Mouse (Mus musculus): ENCODE results near the gene C1qtnf1. TPM values are rescaled to one million over a fixed set of nuclear protein-coding genes. Genes with fewer than 3 reads are reported as not detected.

The C1qtnf1 gene
- polyA plus RNA-seq, 1 experiment from 2014 or later: 14.7 TPM

GRCm38 (mm10) chr11:118403183-118403582 lies 24.8 kb upstream of the C1qtnf1 start:
- Histone ChIP-seq H3K4me1 (peaks cover 23% of the 10 kb centered on the region), H3K4me2 (no peak overlapping the region), H3K9me3 (no peaks in the 10 kb centered on the region), H3K36me3 (peaks cover 35% of the 10 kb centered on the region), H3K9ac (no peak overlapping the region), H3K4me3 (no peak overlapping the region), H3K27me3 (no peaks in the 10 kb centered on the region), H3K27ac (no peak overlapping the region)
- no peak for ATAC-seq (ENCODE audit: insufficient number of reproducible peaks, insufficient read depth, low FRiP score, low TSS enrichment, low read depth)
- WGBS: 91% methylated on average over 2 of the region's 2 CpGs

- 73% methylated on average over 6 of the region's 6 CpGs for whole genome bisulfite sequencing
- H3K4me3 ChIP-seq: no peak overlapping the region
Observed at GRCm38 (mm10) chr11:118403951-118404899, 23.8 kb upstream of the C1qtnf1 start.

DNA sequence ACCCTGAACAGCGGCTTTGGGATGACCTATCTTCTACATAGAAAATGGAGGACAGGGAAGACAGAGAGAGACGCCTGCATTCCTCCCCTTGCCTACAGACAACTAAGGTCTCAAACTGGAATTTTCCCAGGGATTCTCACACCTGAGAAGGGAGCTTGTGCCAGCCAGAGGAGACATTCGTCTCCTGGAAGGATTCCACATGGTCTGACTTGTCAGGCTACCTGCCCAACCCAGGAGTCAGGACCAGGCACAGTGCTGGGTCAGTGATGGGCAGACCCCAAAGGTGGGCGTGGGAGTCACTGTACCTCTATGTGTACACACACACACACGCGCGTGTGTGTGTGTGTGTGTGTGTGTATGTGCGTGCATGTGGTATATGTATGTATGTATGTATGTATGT lies 22.7 kb upstream of the C1qtnf1 start:
- 96% methylated on average over 8 of the region's 8 CpGs for WGBS
- Histone ChIP-seq H3K36me3 (peaks cover 56% of the 10 kb centered on the region), H3K27me3 (no peaks in the 10 kb centered on the region)

More at GRCm38 (mm10) chr11:118403951-118404899, 23.8 kb upstream of the C1qtnf1 start:
- H3K27ac ChIP-seq: no peak overlapping the region
- peaks cover 45% of the 10 kb centered on the region for H3K36me3 ChIP-seq
- no peak overlapping the region for H3K9ac ChIP-seq
- peaks cover 23% of the 10 kb centered on the region for H3K4me1 ChIP-seq
- no peak overlapping the region for H3K4me2 ChIP-seq
- no peaks in the 10 kb centered on the region for H3K9me3 ChIP-seq
- H3K27me3 ChIP-seq: no peaks in the 10 kb centered on the region
- no peak for ATAC-seq (ENCODE audit: insufficient number of reproducible peaks, insufficient read depth, low FRiP score, low TSS enrichment, low read depth)

GRCm38 (mm10) chr11:118406521-118406920 lies 21.5 kb upstream of the C1qtnf1 start:
- Histone ChIP-seq H3K27me3 (no peaks in the 10 kb centered on the region), H3K9ac (no peak overlapping the region), H3K4me1 (peaks cover 8% of the 10 kb centered on the region), H3K27ac (peak overlapping the region; percentile 16; the same call in 1 of the 2 replicates), H3K4me3 (no peak overlapping the region), H3K36me3 (peaks cover 68% of the 10 kb centered on the region), H3K9me3 (no peaks in the 10 kb centered on the region), H3K4me2 (no peak overlapping the region)
- WGBS: 95% methylated on average over 5 of the region's 5 CpGs
- ATAC-seq (ENCODE audit: insufficient number of reproducible peaks, insufficient read depth, low FRiP score, low TSS enrichment, low read depth): no peak

More for the DNA sequence above, 22.7 kb upstream of the C1qtnf1 start:
- Histone ChIP-seq H3K4me2 (no peak overlapping the region), H3K4me3 (no peak overlapping the region), H3K9ac (no peak overlapping the region), H3K9me3 (no peaks in the 10 kb centered on the region), H3K27ac (no peak overlapping the region), H3K4me1 (peaks cover 21% of the 10 kb centered on the region)
- no peak for ATAC-seq (ENCODE audit: insufficient number of reproducible peaks, insufficient read depth, low FRiP score, low TSS enrichment, low read depth)

DNA sequence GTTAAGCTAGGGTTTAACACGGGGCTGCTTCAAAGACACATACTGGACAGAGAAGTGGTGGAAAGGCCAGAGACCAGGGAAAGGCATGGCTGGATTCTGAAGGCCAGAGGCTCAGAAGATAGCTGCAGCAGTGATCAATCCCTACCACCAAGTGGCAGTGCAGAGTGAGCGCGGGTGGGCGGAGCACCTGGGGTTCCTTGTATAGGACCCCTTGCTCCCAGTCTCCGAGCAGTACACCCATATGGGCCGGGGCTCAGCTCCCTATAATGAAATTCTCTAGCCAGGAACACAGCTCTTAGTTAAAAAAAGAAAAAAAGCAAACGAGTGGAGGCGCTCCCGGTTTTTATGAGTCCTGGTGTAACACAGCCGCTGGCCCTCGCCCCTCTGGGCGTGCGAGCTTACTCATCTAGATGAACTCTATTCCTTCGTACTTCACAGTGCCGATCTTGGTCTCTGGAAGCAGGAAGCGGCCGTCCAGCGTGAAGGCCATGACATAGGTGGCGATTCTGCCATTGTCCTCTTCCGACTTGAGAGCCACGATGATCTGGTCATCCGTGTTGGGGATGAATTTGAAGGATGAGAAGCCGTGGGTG lies 20.6 kb upstream of the C1qtnf1 start:
- no peak overlapping the region for H3K9ac ChIP-seq
- 87% methylated on average over 23 of the region's 23 CpGs for WGBS
- H3K4me2 ChIP-seq: no peak overlapping the region
- no peaks in the 10 kb centered on the region for H3K9me3 ChIP-seq
- no peak overlapping the region for H3K4me3 ChIP-seq
- H3K36me3 ChIP-seq: peaks cover 76% of the 10 kb centered on the region
- no peaks in the 10 kb centered on the region for H3K27me3 ChIP-seq
- no peak for ATAC-seq (ENCODE audit: insufficient number of reproducible peaks, insufficient read depth, low FRiP score, low TSS enrichment, low read depth)
- no peak overlapping the region for H3K27ac ChIP-seq
- H3K4me1 ChIP-seq: no peaks in the 10 kb centered on the region

- H3K27ac ChIP-seq: no peak overlapping the region
- H3K4me1 ChIP-seq: no peaks in the 10 kb centered on the region
- H3K4me3 ChIP-seq: no peak overlapping the region
- no peak overlapping the region for H3K4me2 ChIP-seq
- H3K9me3 ChIP-seq: no peaks in the 10 kb centered on the region
- no peak overlapping the region for H3K9ac ChIP-seq
- 84% methylated on average over 18 of the region's 18 CpGs for WGBS
- no peak for ATAC-seq (ENCODE audit: insufficient number of reproducible peaks, insufficient read depth, low FRiP score, low TSS enrichment, low read depth)
- H3K27me3 ChIP-seq: no peaks in the 10 kb centered on the region
- peaks cover 84% of the 10 kb centered on the region for H3K36me3 ChIP-seq
Observed at GRCm38 (mm10) chr11:118408051-118408740, 19.8 kb upstream of the C1qtnf1 start.

DNA sequence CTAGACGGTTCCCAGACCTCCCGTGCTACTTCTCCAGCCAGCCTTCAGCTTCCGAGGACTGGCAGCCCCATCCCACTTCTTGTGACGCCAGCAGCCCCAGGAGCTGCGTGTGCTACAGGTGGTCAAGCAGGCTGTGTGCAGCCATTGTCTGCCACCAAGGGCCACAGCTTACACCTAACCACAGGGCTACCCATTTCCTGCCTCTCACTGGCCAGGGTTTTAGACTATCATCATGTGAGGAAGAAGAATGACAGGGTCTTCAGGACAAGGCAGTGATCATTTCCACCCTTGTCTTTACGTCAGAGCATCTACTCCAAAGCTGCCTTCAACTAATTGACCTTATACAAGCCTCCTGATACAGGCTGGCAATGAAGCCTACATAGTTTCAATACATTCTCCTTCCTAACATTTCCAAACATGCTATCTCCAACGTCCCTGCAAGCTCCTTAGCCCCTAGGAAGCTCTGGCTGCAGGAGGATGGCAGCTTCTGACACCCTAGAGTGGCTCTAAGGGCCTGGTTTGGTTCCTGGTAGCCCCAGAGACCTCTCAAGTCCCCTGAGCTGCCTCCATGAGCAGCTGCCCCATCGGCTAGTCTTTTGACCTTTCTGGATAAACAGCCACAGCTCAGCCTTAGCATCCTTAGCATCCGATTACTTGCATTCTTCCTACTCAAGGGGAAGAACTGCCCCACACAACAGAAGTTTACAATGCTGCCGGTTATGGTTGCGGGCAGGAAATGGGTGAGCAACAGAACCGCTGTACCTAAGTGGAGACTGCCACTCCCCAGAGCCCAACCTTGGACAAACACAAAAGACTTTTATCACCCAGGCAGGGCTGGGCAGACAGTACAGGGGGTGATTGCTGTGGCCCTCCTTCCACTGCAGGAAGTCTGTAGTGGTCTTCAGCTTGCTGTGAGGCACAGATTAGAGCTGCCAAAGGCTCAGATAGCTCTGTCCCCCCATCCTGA lies 18.6 kb upstream of the C1qtnf1 start:
- H3K9me3 ChIP-seq: no peaks in the 10 kb centered on the region
- H3K4me1 ChIP-seq: no peaks in the 10 kb centered on the region
- H3K9ac ChIP-seq: no peak overlapping the region
- no peak for ATAC-seq (ENCODE audit: insufficient number of reproducible peaks, insufficient read depth, low FRiP score, low TSS enrichment, low read depth)
- H3K27ac ChIP-seq: no peak overlapping the region
- H3K36me3 ChIP-seq: peaks cover 96% of the 10 kb centered on the region
- no peaks in the 10 kb centered on the region for H3K27me3 ChIP-seq
- no peak overlapping the region for H3K4me3 ChIP-seq
- H3K4me2 ChIP-seq: no peak overlapping the region
- 90% methylated on average over 12 of the region's 12 CpGs for WGBS

- no peak overlapping the region for H3K9ac ChIP-seq
- no peaks in the 10 kb centered on the region for H3K4me1 ChIP-seq
- H3K9me3 ChIP-seq: no peaks in the 10 kb centered on the region
- H3K4me2 ChIP-seq: no peak overlapping the region
- peaks cover 98% of the 10 kb centered on the region for H3K36me3 ChIP-seq
- H3K27me3 ChIP-seq: no peaks in the 10 kb centered on the region
- ATAC-seq (ENCODE audit: insufficient number of reproducible peaks, insufficient read depth, low FRiP score, low TSS enrichment, low read depth): no peak
- WGBS: 93% methylated on average over 1 of the region's 1 CpGs
- H3K27ac ChIP-seq: no peak overlapping the region
- H3K4me3 ChIP-seq: no peak overlapping the region
Observed at GRCm38 (mm10) chr11:118410073-118410444, 17.9 kb upstream of the C1qtnf1 start.

- no peaks in the 10 kb centered on the region for H3K27me3 ChIP-seq
- H3K27ac ChIP-seq: no peak overlapping the region
- no peak overlapping the region for H3K9ac ChIP-seq
- WGBS: 86% methylated on average over 10 of the region's 10 CpGs
- no peak overlapping the region for H3K4me3 ChIP-seq
- H3K4me1 ChIP-seq: no peaks in the 10 kb centered on the region
- no peak for ATAC-seq (ENCODE audit: insufficient number of reproducible peaks, insufficient read depth, low FRiP score, low TSS enrichment, low read depth)
- no peaks in the 10 kb centered on the region for H3K9me3 ChIP-seq
- no peak overlapping the region for H3K4me2 ChIP-seq
- peaks cover 98% of the 10 kb centered on the region for H3K36me3 ChIP-seq
Observed at GRCm38 (mm10) chr11:118410479-118410878, 17.5 kb upstream of the C1qtnf1 start.

DNA sequence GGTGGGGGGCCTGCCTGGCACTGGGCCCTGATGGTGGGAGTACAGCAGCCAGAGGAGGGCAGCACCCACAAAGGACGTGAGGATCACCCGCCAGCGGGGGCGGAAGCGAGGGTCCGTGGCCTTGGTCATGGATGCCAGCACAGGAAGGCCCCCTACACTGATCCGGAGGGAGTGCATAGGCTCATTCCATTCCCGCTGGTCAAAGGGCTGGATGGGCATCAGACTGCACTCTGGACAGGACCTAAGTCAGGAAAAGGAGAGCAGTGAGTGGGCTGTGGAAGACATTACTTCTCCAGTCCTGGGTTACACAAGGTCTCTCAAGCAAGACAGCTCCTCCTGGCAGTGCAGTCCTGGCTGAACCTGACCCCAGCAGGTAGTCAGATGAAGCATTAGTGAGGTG lies 16.7 kb upstream of the C1qtnf1 start:
- WGBS: 89% methylated on average over 8 of the region's 8 CpGs
- H3K27me3 ChIP-seq: no peaks in the 10 kb centered on the region

DNA sequence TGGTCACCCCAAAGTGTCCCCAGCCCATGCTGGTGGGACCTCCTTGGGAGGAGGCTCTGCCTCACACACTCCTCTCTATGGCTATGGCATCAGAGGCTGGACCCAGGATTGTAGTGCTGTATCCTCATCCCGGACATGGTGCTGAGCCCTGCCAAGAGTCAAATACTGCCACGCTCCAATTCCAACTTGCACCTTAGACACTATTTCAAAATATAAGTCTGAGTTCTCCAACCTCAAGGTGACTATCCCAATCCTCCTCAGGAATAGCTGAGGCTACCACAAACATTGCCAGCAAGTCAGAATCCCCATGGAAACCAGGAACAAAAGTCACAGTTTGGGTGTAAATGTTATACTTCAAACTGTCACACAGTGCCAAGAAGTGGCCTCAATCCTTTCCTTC lies 15.4 kb upstream of the C1qtnf1 start:
- H3K4me3 ChIP-seq: no peak overlapping the region
- H3K27ac ChIP-seq: no peak overlapping the region
- H3K36me3 ChIP-seq: peaks cover 97% of the 10 kb centered on the region
- H3K27me3 ChIP-seq: no peaks in the 10 kb centered on the region
- 86% methylated on average over 2 of the region's 2 CpGs for WGBS
- no peaks in the 10 kb centered on the region for H3K9me3 ChIP-seq
- 0 out of 2 replicates have a peak overlapping the region, but pooled peaks have one; percentile 49 for H3K9ac ChIP-seq
- no peak for ATAC-seq (ENCODE audit: insufficient number of reproducible peaks, insufficient read depth, low FRiP score, low TSS enrichment, low read depth)
- peaks cover 14% of the 10 kb centered on the region for H3K4me1 ChIP-seq
- no peak overlapping the region for H3K4me2 ChIP-seq

More for the DNA sequence above, 16.7 kb upstream of the C1qtnf1 start:
- Histone ChIP-seq H3K4me3 (no peak overlapping the region), H3K9me3 (no peaks in the 10 kb centered on the region), H3K4me2 (no peak overlapping the region), H3K36me3 (peaks cover 98% of the 10 kb centered on the region), H3K9ac (no peak overlapping the region), H3K4me1 (peaks cover 1% of the 10 kb centered on the region; the same call in 1 of the 2 replicates), H3K27ac (no peak overlapping the region)
- no peak for ATAC-seq (ENCODE audit: insufficient number of reproducible peaks, insufficient read depth, low FRiP score, low TSS enrichment, low read depth)

All from embryonic facial prominence, embryonic 13.5 days (tissue).